Mouse (Mus musculus) inflammation-experienced regulatory T-cells, adult 6 months (primary cell): ENCODE measurements around the gene Sgta. TPM values are rescaled to one million over a fixed set of nuclear protein-coding genes. Genes with fewer than 3 reads are reported as not detected.
"Not testable (repeated sequence)": the region's sequence is repeated elsewhere in the genome, so short reads cannot be mapped to it uniquely, and the experiment has no call there.

Experiments used
- ATAC-seq: one replicate; pipeline ENCODE4 v1.8.0; 2017
- polyA plus RNA-seq, 3 experiments: library from polyadenylated mRNA; unstranded; fragments of 100-300 nt; shearing (Covaris generic); gene quantifications; one replicate each; pipeline ENCODE4 v1.2.1; 2017

Gene Sgta
- 10 to 100 TPM; 66.4 to 86.5 (median 71.0) TPM for polyA plus RNA-seq

DNA sequence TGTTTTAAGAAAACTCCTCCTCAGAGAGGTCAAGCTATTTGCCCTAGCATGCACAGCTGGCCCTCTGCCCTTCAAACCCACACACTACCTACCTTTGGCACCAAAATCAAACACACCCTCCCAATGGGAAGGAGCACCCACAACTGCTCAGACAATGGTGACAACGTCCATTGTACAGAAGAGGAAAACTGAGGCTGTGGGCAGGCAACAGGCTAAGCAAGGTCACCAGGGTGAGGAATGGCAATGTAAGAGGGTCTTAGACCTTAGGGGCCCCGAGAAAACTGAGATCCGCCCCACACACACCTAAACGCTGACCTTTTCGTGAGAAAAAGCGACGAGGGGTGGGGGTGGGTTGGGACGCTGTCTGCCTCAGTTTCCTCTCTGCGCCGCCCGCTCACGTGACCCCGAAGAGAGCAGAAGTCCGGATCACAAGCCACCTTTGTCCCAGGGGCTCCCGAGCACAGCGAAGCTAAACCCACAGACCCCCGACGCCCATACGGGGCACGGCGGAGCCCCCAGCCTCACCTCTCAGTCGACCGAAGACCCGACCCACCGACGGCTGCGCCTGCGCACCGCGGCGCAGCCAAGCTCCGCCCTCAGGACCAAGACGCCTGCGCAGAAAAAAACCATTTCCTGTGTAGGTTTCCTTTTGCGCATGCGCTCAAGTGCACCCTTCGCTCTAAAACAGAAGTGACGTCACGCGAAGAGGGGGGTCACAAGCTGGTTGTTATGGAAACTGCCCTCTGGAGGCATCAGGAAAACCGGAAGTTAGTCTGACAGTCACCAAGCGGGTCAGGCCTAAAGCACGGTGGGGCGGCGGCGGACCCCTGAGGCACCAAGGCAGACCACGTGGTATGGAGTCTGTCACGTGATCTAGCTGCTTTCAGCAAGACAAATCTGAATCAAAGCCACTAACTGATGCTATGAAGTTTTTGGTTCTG lies at the start of gene Sgta:
Gene Sgta (minus strand): TSS at position 579 of the 941 bp plus-strand sequence.
- peak; percentile 89 for ATAC-seq

GRCm38 (mm10) chr10:81106113-81106721 lies 46.2 kb upstream of the Sgta start:
- ATAC-seq: peak; percentile 81

- ATAC-seq: peak; percentile 91
Measured at GRCm38 (mm10) chr10:81105565-81106112, 45.7 kb upstream of the Sgta start, which contains the start of gene Map2k2. Gene Map2k2 (plus strand): TSS chr10:81105915.

DNA sequence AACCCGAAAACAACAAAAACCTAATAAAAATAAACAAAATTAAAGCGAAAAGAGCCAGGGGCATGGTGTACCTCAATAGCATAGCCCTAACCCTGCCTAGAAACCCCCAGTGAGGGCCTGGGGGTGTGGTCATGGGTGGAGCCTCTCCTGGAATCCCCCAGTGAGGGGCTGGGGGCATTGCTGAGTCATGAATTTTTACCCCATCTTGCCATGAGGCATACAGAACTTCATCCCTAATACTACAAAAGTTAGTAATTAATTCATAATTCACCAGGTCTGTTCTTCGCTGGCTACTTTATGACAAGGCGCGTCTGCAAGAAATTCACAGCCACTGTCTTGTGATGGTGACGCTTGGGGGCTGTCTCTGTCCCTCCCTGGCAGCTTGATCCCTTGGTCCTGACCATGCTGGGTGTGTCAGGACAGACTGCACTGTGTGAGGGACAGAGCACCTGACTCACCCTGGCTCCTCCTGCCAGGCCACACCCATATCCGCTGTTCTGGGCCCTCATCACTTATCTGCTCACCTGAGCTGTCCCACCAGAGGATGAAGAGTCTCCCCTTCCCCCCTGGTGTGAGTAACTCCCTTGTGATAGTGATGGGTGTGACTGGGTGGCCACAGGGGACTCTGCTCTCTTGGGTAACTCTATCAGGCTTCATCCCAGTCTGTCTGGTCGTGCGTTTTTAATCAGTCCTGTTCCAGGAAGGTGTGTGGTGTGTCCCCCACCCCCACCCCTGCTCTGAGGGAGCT lies 35.1 kb upstream of the Sgta start:
- no peak for ATAC-seq

DNA sequence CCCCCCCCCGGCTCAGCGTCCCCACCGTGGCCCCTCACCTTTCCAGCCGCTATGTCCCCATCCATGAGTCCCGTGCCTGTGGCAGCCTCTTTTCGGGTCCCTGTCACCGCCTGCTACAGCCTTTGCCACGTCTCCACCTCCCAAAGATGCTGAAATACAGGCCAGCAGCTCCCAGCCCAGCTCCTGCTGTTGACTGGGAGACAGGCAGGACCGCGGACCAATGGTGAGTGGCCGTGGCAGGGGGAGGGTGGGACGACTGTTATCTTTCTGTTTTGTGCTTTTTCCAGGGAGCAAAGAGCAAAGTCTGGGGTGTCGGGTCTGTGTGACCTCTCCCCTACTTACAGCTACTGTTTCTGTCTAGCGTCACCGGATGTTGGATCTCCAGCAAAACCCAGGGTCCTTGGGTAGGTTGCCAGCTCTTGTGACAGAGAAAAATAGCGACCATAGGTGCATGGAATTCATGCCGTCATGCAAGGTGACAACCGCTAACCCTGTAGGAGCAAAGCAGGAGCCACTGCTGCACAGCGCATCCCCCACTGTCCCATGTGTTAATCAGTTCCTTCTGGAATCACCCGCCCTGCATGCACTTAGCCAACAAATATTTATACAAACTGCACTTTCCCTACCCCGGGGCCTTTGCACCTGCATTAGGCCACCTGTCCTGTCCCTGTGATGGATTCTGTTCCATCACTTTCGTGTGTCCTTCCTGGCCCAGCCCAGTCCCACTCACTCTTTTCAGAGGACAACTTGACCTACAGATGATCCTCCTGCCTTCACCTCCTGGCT lies 32.7 kb upstream of the Sgta start:
- ATAC-seq: no peak

GRCm38 (mm10) chr10:81090621-81091020 lies 30.6 kb upstream of the Sgta start:
- no peak for ATAC-seq

- no peak for ATAC-seq
Measured at GRCm38 (mm10) chr10:81089216-81089615, 29.2 kb upstream of the Sgta start.

DNA sequence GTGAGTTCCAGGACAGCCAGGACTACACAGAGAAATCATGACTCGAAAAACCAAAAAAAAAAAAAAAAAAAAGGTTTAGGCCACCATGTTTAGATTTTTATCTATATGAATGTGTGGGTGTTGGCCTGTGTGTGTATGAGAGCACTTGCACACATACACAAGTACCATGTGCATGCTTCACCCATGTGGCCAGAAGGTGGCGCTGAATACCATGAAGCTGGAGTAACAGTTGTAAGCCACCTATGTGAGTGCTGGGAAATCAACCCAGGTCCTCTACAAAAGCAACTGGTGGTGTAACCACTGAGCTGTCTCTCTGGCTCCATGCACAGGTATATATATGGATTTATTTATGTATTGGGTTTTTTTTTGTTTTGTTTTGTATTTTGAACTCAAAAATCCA lies 27.0 kb upstream of the Sgta start:
- no peak for ATAC-seq

GRCm38 (mm10) chr10:81082168-81082960 lies 22.4 kb upstream of the Sgta start:
- ATAC-seq: peak; percentile 60

DNA sequence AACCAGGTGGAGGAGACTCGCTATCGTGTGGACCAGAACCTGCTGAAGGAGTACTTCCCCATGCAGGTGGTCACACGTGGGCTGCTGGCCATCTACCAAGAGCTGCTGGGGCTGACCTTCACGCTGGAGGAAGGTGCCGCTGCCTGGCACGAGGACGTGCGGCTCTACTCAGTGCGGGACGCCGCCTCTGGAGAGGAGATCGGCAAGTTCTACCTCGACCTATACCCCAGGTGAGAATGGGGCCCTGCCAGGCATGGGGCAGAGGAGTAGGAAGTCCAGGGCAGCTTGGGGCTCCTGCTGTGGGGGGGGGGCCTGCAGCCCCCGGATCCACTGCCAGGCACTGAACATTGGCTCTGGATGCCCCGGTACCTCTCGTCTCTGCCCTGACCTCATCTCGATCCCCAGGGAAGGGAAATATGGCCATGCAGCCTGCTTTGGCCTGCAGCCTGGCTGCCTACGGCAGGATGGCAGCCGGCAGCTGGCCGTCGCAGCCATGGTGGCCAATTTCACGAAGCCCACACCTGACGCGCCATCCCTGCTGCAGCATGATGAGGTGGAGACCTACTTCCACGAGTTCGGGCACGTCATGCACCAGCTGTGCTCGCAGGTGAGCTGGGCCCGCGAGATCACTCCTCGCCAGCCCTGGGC lies 20.2 kb upstream of the Sgta start:
- ATAC-seq: no peak

DNA sequence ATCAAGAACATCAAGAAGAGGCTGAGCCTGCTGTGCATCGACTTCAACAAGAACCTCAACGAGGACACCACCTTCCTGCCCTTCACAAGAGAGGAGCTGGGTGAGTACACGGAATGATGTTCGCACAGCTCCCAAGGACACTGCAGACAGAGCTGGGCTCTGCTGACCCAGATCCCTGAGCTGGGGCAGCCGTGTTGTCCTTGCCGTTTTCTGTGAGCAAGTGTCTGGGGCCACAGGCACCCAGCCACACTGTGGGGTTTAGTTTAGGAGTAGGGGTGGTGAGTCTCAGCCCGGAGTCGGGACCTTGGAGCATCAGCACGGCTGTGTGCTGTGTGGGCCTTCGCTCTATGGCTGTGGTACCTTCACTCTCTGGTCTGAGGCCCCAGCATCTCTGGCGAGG lies 17.9 kb upstream of the Sgta start:
- no peak for ATAC-seq

- ATAC-seq: no peak
Measured at GRCm38 (mm10) chr10:81076356-81076755, 16.4 kb upstream of the Sgta start.

- no peak for ATAC-seq
Measured at GRCm38 (mm10) chr10:81075734-81076133, 15.8 kb upstream of the Sgta start.

DNA sequence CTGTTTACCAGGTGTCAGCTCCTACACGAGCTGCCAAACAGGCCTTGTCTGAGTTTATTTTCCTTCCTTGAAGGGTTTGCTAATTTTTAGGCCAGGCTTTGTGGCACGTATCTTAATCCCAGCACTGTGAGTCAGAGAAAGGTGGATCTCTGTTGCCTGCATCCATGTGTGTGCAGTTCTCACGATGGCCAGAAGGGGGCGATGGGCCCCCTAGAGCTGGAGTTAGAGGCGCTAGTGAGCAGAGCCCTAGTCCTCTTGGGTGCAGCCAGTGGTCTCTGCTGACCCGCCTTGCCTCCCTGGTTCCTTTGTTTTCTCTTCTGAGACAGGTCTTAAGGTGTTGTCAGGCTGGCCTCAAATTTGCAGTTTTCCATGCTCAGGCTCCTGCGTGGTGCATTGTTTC lies 13.5 kb upstream of the Sgta start:
- no peak for ATAC-seq

GRCm38 (mm10) chr10:81072290-81072689 lies 12.3 kb upstream of the Sgta start:
- no peak for ATAC-seq

DNA sequence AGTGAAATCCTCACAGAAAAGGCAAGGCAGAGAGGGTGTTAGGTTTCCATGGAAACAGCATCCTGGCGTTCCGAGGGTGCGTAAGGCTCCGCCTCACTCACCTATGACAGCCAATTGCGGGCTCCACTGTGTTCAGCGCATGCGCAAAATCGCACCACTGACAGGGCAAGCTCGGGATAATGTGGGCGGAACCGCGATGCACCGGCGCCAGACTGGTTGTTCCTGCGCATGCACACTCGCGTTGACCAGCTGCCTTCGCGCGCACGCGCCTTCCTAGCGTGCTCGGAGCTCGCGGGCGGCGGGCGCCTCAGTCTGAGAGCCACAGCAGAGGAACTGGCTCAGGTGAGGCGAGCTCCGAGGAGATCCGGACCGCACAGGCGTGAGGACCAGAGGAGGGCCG lies 9.9 kb upstream of the Sgta start, which contains the start of gene Thop1:
Gene Thop1 (plus strand): TSS at position 200 of the 400 bp plus-strand sequence.
- peak; percentile 99 for ATAC-seq

- ATAC-seq: no peak
Measured at GRCm38 (mm10) chr10:81068706-81069105, 8.7 kb upstream of the Sgta start.

DNA sequence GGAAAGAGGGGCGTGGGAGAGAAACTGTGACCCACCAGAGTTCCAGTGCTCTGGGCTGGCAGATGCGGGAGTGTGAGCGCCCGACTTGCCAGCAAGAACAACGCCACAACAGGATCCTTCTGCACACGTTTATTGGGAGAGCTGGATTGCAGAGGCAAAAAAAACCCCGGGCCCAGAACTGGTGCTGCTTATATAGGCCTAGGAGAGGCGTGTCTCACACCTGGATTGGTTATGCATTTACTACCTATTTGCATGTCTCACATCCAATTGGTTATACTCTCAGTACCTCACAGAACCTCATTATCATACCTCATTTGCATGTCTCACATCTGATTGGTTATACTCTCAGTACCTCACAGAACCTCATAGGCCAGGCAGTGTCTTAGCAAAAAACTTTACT lies 4.5 kb upstream of the Sgta start:
- ATAC-seq: not testable (repeated sequence)

DNA sequence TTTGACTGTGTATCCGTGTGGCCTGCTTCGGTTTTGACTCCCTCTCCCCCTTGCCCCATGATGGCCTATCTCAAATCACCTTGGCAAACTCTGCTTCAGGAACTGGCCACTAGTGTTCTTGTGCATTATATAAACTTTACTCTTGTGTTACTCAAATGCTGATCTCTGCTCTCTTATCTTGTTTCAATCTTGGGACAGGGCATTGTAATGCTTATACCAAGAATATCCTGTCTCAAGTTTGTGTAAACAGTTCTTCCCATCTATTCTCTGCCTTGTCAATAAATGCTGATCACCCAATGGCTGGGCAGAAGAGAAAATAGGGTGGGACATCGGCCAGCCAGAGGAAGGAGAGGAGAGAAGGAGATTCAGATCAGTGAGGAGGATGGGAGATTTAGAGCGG lies 2.7 kb upstream of the Sgta start:
- no peak for ATAC-seq

GRCm38 (mm10) chr10:81058896-81059295 lies 1.1 kb downstream of the Sgta start:
- ATAC-seq: no peak
